28 mouse cellular contexts compared by ENCODE assay signal in genomic region chr19:5418750-5419466, GRCm38 (mm10). TPM values are rescaled to one million over a fixed set of nuclear protein-coding genes. Genes with fewer than 3 reads are reported as not detected.
"Had no signal": no experiment of that assay in that cellular context is flagged by ENCODE, and none has a peak within 500 bp of the region (broad histone marks: within the 10 kb centered on the region; RNA-seq: fewer than 3 reads in every experiment).

No protein-coding gene starts in this region.

- H3K9me3 ChIP-seq: limb, embryonic 12.5 days; limb, embryonic 15.5 days; megakaryocyte, embryonic 14.5 days; midbrain, embryonic 12.5 days; midbrain, embryonic 15.5 days; neural tube, embryonic 12.5 days; neural tube, embryonic 15.5 days had no signal

- DNase-seq: kidney, adult 2 months; kidney, postnatal 14 days; kidney, postnatal 4 days; left cerebral cortex, postnatal 4 days; liver, postnatal 0 days; lung, embryonic 14.5 days; lung, postnatal 10 days; right cerebral cortex, adult 18-20 months; right cerebral cortex, postnatal 14 days; right cerebral cortex, postnatal 4 days; thymus, adult 2 months; thymus, postnatal 14 days; thymus, postnatal 4 days had no signal

- H3K4me3 ChIP-seq: limb, embryonic 12.5 days; limb, embryonic 15.5 days; megakaryocyte, embryonic 14.5 days; midbrain, embryonic 12.5 days; midbrain, embryonic 15.5 days; neural tube, embryonic 12.5 days; neural tube, embryonic 15.5 days had no signal

- ATAC-seq: liver, postnatal 0 days; midbrain, embryonic 15.5 days had no signal

- H3K4me2 ChIP-seq: limb, embryonic 12.5 days; limb, embryonic 15.5 days; liver, embryonic 11.5 days; lung, embryonic 14.5 days; midbrain, embryonic 12.5 days; midbrain, embryonic 15.5 days; neural tube, embryonic 12.5 days; neural tube, embryonic 15.5 days had no signal

- H3K9ac ChIP-seq: limb, embryonic 12.5 days; limb, embryonic 15.5 days; liver, embryonic 14.5 days; liver, postnatal 0 days; lung, embryonic 14.5 days; midbrain, embryonic 12.5 days; midbrain, embryonic 15.5 days; neural tube, embryonic 15.5 days had no signal

- H3K27me3 ChIP-seq: limb, embryonic 12.5 days; limb, embryonic 15.5 days; megakaryocyte, embryonic 14.5 days; midbrain, embryonic 12.5 days; midbrain, embryonic 15.5 days; neural tube, embryonic 12.5 days; neural tube, embryonic 15.5 days had no signal

- H3K27ac ChIP-seq: limb, embryonic 12.5 days; limb, embryonic 15.5 days; liver, embryonic 14.5 days; midbrain, embryonic 12.5 days; midbrain, embryonic 15.5 days; neural tube, embryonic 12.5 days; neural tube, embryonic 15.5 days; stomach, postnatal 0 days had no signal

RNA-seq across cellular contexts. Expression of gene Tsga10ip, which starts 16.6 kb away (rescaled TPM):
- total RNA-seq: left cerebral cortex, adult 8-10 months; left cerebral cortex, postnatal 4 days had no signal
- polyA plus RNA-seq: limb, embryonic 15.5 days; lung, embryonic 14.5 days; midbrain, embryonic 15.5 days; neural tube, embryonic 15.5 days; stomach, embryonic 14.5 days had no signal

RNA-seq across cellular contexts. Expression of gene Fosl1, which starts 28.4 kb away (rescaled TPM):
- total RNA-seq: layer of hippocampus, adult 18-20 months; layer of hippocampus, postnatal 14 days; left cerebral cortex, adult 8-10 months; left cerebral cortex, postnatal 14 days; left cerebral cortex, postnatal 4 days had no signal
- polyA plus RNA-seq: limb, embryonic 12.5 days; limb, embryonic 15.5 days; liver, postnatal 0 days; lung, embryonic 14.5 days; midbrain, embryonic 12.5 days; midbrain, embryonic 15.5 days; neural tube, embryonic 12.5 days; neural tube, embryonic 15.5 days; stomach, embryonic 14.5 days had no signal
